Mouse (Mus musculus) embryonic fibroblast, embryonic 13.5 days (primary cell): Measurements from ENCODE around the gene Cmtm6.

Experiments
- CTCF ChIP-seq: IDR thresholded peaks from 2 replicates; pipeline ENCODE4 v1.5.1; 2011; ENCODE audit warnings: mild to moderate bottlenecking, control low read depth, low read length, moderate library complexity, borderline replicate concordance; ENCODE audit not compliant: insufficient read depth
- POLR2A ChIP-seq: IDR thresholded peaks from 2 replicates; pipeline ENCODE4 v1.6.1; 2011; ENCODE audit warnings: low read depth, mild to moderate bottlenecking, control low read depth, low read length, moderate library complexity

DNA sequence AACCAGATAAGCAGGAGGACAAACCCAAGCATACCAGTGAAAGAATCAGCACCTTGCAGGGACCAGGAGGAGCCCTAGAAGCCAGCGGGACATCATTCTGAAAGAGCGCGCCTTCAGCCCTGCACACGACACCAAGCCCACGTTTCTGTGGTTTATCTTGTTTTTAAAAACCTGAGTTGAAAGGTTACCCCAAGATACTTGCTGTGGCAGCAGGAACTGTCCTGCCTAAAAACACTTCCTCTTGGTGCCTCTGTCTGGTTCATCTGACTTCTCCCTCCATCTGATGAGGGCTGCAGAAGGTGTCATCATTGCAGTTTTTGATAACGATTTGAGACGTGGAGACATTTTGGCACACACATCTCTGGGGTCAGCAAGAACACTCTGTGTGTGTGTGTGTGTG lies 56.8 kb downstream of the Cmtm6 start:
- TF ChIP-seq CTCF: no peak
- TF ChIP-seq POLR2A: no peak
